Mouse (Mus musculus): ENCODE results near the gene Prkn. TPM values are rescaled to one million over a fixed set of nuclear protein-coding genes. Genes with fewer than 3 reads are reported as not detected.

The Prkn gene
- total and polyA plus RNA-seq, 2 experiments: 2.5 to 8.9 TPM

- H3K27ac ChIP-seq (replicated peaks; ENCODE audit: insufficient read depth, low read depth, low read length): no peak overlapping the region
- no peaks in the 10 kb centered on the region for H3K79me2 ChIP-seq (ENCODE audit: control insufficient read depth, insufficient read depth, low read length)
- H3K9ac ChIP-seq (ENCODE audit: low read depth, low read length): no peak overlapping the region
- 84% methylated on average over 4 of the region's 4 CpGs for WGBS
- no peaks in the 10 kb centered on the region for H3K4me1 ChIP-seq (ENCODE audit: control insufficient read depth, insufficient read depth, low read length)
- no peaks in the 10 kb centered on the region for H3K36me3 ChIP-seq (ENCODE audit: control insufficient read depth, insufficient read depth, low read length)
- H3K4me3 ChIP-seq (ENCODE audit: insufficient read depth, low read depth, low read length): no peak overlapping the region
- DNase-seq (ENCODE audit: extremely low read depth, low read depth, low spot score): no peak
- H3K27me3 ChIP-seq (ENCODE audit: control insufficient read depth, insufficient read depth, low read length): no peaks in the 10 kb centered on the region
- no peak for TF ChIP-seq POLR2A (IDR thresholded peaks at IDR 0.05; ENCODE audit: extremely low read depth, insufficient read depth, low read length)
- no peak for TF ChIP-seq CTCF (IDR thresholded peaks at IDR 0.05; ENCODE audit: low read depth, low read length)
Observed at GRCm38 (mm10) chr17:10946552-10946951, 106.4 kb downstream of the Prkn start.

DNA sequence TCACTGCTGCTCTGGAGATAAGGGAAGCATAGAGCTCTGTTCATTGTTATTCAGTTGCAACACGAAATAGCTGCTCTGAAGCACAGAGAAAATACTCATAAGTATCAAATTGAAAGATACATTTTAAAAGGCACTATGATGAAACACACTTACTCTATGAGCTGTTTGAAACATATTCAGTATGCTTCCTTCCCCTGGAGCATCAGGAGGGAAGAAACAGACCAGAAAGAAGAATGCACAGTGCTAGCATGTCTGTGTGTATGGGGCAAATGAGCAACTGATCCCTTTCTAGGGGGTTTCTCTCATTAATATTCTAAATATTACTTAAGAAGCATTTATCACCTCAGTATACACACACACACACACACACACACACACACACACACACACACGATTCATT lies 107.4 kb downstream of the Prkn start:
- H3K4me3 ChIP-seq (ENCODE audit: insufficient read depth, low read depth, low read length): no peak overlapping the region
- no peak for DNase-seq (ENCODE audit: extremely low read depth, low read depth, low spot score)
- no peak for TF ChIP-seq CTCF (IDR thresholded peaks at IDR 0.05; ENCODE audit: low read depth, low read length)
- no peak for TF ChIP-seq POLR2A (IDR thresholded peaks at IDR 0.05; ENCODE audit: extremely low read depth, insufficient read depth, low read length)
- H3K36me3 ChIP-seq (ENCODE audit: control insufficient read depth, insufficient read depth, low read length): no peaks in the 10 kb centered on the region
- H3K27ac ChIP-seq (replicated peaks; ENCODE audit: insufficient read depth, low read depth, low read length): no peak overlapping the region
- no peaks in the 10 kb centered on the region for H3K79me2 ChIP-seq (ENCODE audit: control insufficient read depth, insufficient read depth, low read length)
- no peaks in the 10 kb centered on the region for H3K4me1 ChIP-seq (ENCODE audit: control insufficient read depth, insufficient read depth, low read length)
- H3K27me3 ChIP-seq (ENCODE audit: control insufficient read depth, insufficient read depth, low read length): no peaks in the 10 kb centered on the region
- no peak overlapping the region for H3K9ac ChIP-seq (ENCODE audit: low read depth, low read length)
- 80% methylated on average over 2 of the region's 2 CpGs for WGBS

- no peak overlapping the region for H3K27ac ChIP-seq (replicated peaks; ENCODE audit: insufficient read depth, low read depth, low read length)
- no peak for DNase-seq (ENCODE audit: extremely low read depth, low read depth, low spot score)
- H3K36me3 ChIP-seq (ENCODE audit: control insufficient read depth, insufficient read depth, low read length): no peaks in the 10 kb centered on the region
- no peak overlapping the region for H3K4me3 ChIP-seq (ENCODE audit: insufficient read depth, low read depth, low read length)
- WGBS: 87% methylated on average over 10 of the region's 10 CpGs
- H3K4me1 ChIP-seq (ENCODE audit: control insufficient read depth, insufficient read depth, low read length): no peaks in the 10 kb centered on the region
- TF ChIP-seq POLR2A (IDR thresholded peaks at IDR 0.05; ENCODE audit: extremely low read depth, insufficient read depth, low read length): no peak
- no peak for TF ChIP-seq CTCF (IDR thresholded peaks at IDR 0.05; ENCODE audit: low read depth, low read length)
- no peaks in the 10 kb centered on the region for H3K27me3 ChIP-seq (ENCODE audit: control insufficient read depth, insufficient read depth, low read length)
- H3K9ac ChIP-seq (ENCODE audit: low read depth, low read length): no peak overlapping the region
- no peaks in the 10 kb centered on the region for H3K79me2 ChIP-seq (ENCODE audit: control insufficient read depth, insufficient read depth, low read length)
Observed at GRCm38 (mm10) chr17:10959066-10959864, 119.1 kb downstream of the Prkn start.

- H3K36me3 ChIP-seq (ENCODE audit: control insufficient read depth, insufficient read depth, low read length): no peaks in the 10 kb centered on the region
- H3K27me3 ChIP-seq (ENCODE audit: control insufficient read depth, insufficient read depth, low read length): no peaks in the 10 kb centered on the region
- H3K27ac ChIP-seq (replicated peaks; ENCODE audit: insufficient read depth, low read depth, low read length): no peak overlapping the region
- H3K79me2 ChIP-seq (ENCODE audit: control insufficient read depth, insufficient read depth, low read length): no peaks in the 10 kb centered on the region
- no peak overlapping the region for H3K9ac ChIP-seq (ENCODE audit: low read depth, low read length)
- H3K4me3 ChIP-seq (ENCODE audit: insufficient read depth, low read depth, low read length): no peak overlapping the region
- TF ChIP-seq POLR2A (IDR thresholded peaks at IDR 0.05; ENCODE audit: extremely low read depth, insufficient read depth, low read length) (no peak), CTCF (IDR thresholded peaks at IDR 0.05; ENCODE audit: low read depth, low read length) (no peak)
- no peak for DNase-seq (ENCODE audit: extremely low read depth, low read depth, low spot score)
- no peaks in the 10 kb centered on the region for H3K4me1 ChIP-seq (ENCODE audit: control insufficient read depth, insufficient read depth, low read length)
- WGBS: 93% methylated on average over 5 of the region's 5 CpGs
Observed at GRCm38 (mm10) chr17:10962151-10962550, 122.0 kb downstream of the Prkn start.

DNA sequence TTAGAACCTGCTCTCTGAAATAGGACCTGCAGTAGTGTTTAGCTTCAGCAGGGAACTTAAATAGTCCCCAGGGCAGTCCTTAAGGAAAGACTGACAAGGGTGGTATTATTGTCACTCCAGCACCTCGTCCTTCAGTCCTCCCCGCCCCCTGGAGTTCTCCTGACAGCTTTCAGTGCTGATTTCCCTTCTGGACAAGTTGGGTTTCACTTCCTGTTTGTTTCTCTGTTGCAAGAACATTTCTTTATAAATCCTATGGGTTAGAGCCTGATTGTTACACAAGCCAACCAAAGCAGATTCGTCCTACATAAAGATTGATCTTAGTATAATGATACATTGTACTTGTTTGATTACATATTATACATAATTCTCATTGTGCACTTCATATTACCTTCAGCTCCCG lies 142.0 kb downstream of the Prkn start:
- no peaks in the 10 kb centered on the region for H3K4me1 ChIP-seq (ENCODE audit: control insufficient read depth, insufficient read depth, low read length)
- H3K36me3 ChIP-seq (ENCODE audit: control insufficient read depth, insufficient read depth, low read length): no peaks in the 10 kb centered on the region
- no peaks in the 10 kb centered on the region for H3K79me2 ChIP-seq (ENCODE audit: control insufficient read depth, insufficient read depth, low read length)
- H3K9ac ChIP-seq (ENCODE audit: low read depth, low read length): no peak overlapping the region
- TF ChIP-seq CTCF (IDR thresholded peaks at IDR 0.05; ENCODE audit: low read depth, low read length): no peak
- no peak for TF ChIP-seq POLR2A (IDR thresholded peaks at IDR 0.05; ENCODE audit: extremely low read depth, insufficient read depth, low read length)
- no peaks in the 10 kb centered on the region for H3K27me3 ChIP-seq (ENCODE audit: control insufficient read depth, insufficient read depth, low read length)
- WGBS: 72% methylated on average over 4 of the region's 4 CpGs
- peak; percentile 4 for DNase-seq (ENCODE audit: extremely low read depth, low read depth, low spot score)
- H3K4me3 ChIP-seq (ENCODE audit: insufficient read depth, low read depth, low read length): no peak overlapping the region
- no peak overlapping the region for H3K27ac ChIP-seq (replicated peaks; ENCODE audit: insufficient read depth, low read depth, low read length)

GRCm38 (mm10) chr17:10987040-10987439 lies 146.9 kb downstream of the Prkn start:
- no peak overlapping the region for H3K27ac ChIP-seq (replicated peaks; ENCODE audit: insufficient read depth, low read depth, low read length)
- H3K9ac ChIP-seq (ENCODE audit: low read depth, low read length): no peak overlapping the region
- H3K27me3 ChIP-seq (ENCODE audit: control insufficient read depth, insufficient read depth, low read length): no peaks in the 10 kb centered on the region
- H3K4me1 ChIP-seq (ENCODE audit: control insufficient read depth, insufficient read depth, low read length): no peaks in the 10 kb centered on the region
- no peak for DNase-seq (ENCODE audit: extremely low read depth, low read depth, low spot score)
- no peaks in the 10 kb centered on the region for H3K36me3 ChIP-seq (ENCODE audit: control insufficient read depth, insufficient read depth, low read length)
- no peak for TF ChIP-seq CTCF (IDR thresholded peaks at IDR 0.05; ENCODE audit: low read depth, low read length)
- no peak for TF ChIP-seq POLR2A (IDR thresholded peaks at IDR 0.05; ENCODE audit: extremely low read depth, insufficient read depth, low read length)
- H3K4me3 ChIP-seq (ENCODE audit: insufficient read depth, low read depth, low read length): no peak overlapping the region
- 87% methylated on average over 4 of the region's 4 CpGs for WGBS
- H3K79me2 ChIP-seq (ENCODE audit: control insufficient read depth, insufficient read depth, low read length): no peaks in the 10 kb centered on the region

Measured in liver, adult 2 months (tissue).